Mouse (Mus musculus) CH12.LX (cell line): ENCODE data around the gene Gm20388.

Experiments
- CTCF ChIP-seq, 2 experiments: IDR thresholded peaks in 1 of 2; conservative IDR thresholded peaks in 1 of 2; 2 replicates each; pipeline ENCODE4 v1.5.1; 2011 to 2012; ENCODE audit warnings: low read depth in 2 of 2, low read length in 2 of 2, improper control_type of control experiment in 1 of 2, inconsistent platforms in 1 of 2, mild to moderate bottlenecking in 1 of 2, moderate library complexity in 1 of 2
- EP300 ChIP-seq: IDR thresholded peaks from 2 replicates; pipeline ENCODE4 v1.6.1; 2011; ENCODE audit warnings: low read length, improper control_type of control experiment
- HCFC1 ChIP-seq: IDR thresholded peaks from 2 replicates; pipeline ENCODE4 v1.6.1; 2012; ENCODE audit warnings: low read depth, mild to moderate bottlenecking, inconsistent platforms, low read length, improper control_type of control experiment
- MAX ChIP-seq: IDR thresholded peaks from 2 replicates; pipeline ENCODE4 v1.6.1; 2011; ENCODE audit warnings: low read length, improper control_type of control experiment

GRCm38 (mm10) chr8:123331810-123332209, 3421.2 kb downstream of the Gm20388 start:
- TF ChIP-seq EP300 (no peak), CTCF (conservative IDR thresholded peaks at IDR 0.05 in 1 of 2, IDR thresholded peaks at IDR 0.05 in 1 of 2; ENCODE audit: low read depth in 2 of 2, low read length in 2 of 2) (no peak), HCFC1 (no peak), MAX (no peak)
